ENCODE assay signal across 22 mouse cellular contexts in genomic region chr9:63139661-63140060, GRCm38 (mm10). TPM values are rescaled to one million over a fixed set of nuclear protein-coding genes. Genes with fewer than 3 reads are reported as not detected.
A peak's percentile ranks its signal among the peaks of the same experiment; 100 is the strongest.
DNase-seq lines count a peak whose midpoint lies in the region; ATAC-seq and TF ChIP-seq lines count a peak whose summit lies in the region.
"Had no signal": no experiment of that assay in that cellular context is flagged by ENCODE, and none has a peak within 500 bp of the region (broad histone marks: within the 10 kb centered on the region; RNA-seq: fewer than 3 reads in every experiment).

No protein-coding gene starts in this region.

- peaks cover 6% of the 10 kb centered on the region; the same call in 1 of the 2 replicates for H3K4me1 ChIP-seq in heart, postnatal 0 days (ENCODE audit: control insufficient read depth, insufficient read depth)
- peaks cover 55% of the 10 kb centered on the region for H3K4me1 ChIP-seq in heart, embryonic 10.5 days
- H3K4me1 ChIP-seq in neural tube, embryonic 11.5 days (ENCODE audit: control insufficient read depth, insufficient read depth, low read length): peaks cover 7% of the 10 kb centered on the region; the same call in 1 of the 2 replicates
- peaks cover 60% of the 10 kb centered on the region for H3K4me1 ChIP-seq in limb, embryonic 12.5 days (replicated peaks)

- peaks cover 98% of the 10 kb centered on the region for H3K27me3 ChIP-seq in heart, postnatal 0 days (ENCODE audit: control insufficient read depth, insufficient read depth, low read length)
- peaks cover 100% of the 10 kb centered on the region for H3K27me3 ChIP-seq in heart, embryonic 10.5 days (ENCODE audit: insufficient read depth, poor library complexity, severe bottlenecking)
- peaks cover 99% of the 10 kb centered on the region for H3K27me3 ChIP-seq in neural tube, embryonic 11.5 days (ENCODE audit: control insufficient read depth, insufficient read depth, low read length)
- peaks cover 98% of the 10 kb centered on the region for H3K27me3 ChIP-seq in limb, embryonic 12.5 days

- H3K36me3 ChIP-seq in heart, postnatal 0 days (replicated peaks; ENCODE audit: control insufficient read depth, insufficient read depth, low read length): no peaks in the 10 kb centered on the region
- H3K36me3 ChIP-seq in heart, embryonic 10.5 days: no peaks in the 10 kb centered on the region
- H3K36me3 ChIP-seq in neural tube, embryonic 11.5 days (ENCODE audit: control insufficient read depth, insufficient read depth, low read length): no peaks in the 10 kb centered on the region
- no peaks in the 10 kb centered on the region for H3K36me3 ChIP-seq in limb, embryonic 12.5 days
- H3K36me3 ChIP-seq: heart, embryonic 13.5 days had no signal

- DNase-seq in heart, postnatal 0 days (ENCODE audit: low spot score): peak; percentile 3
- DNase-seq in heart, embryonic 10.5 days (ENCODE audit: low spot score): no peak
- no peak for DNase-seq in neural tube, embryonic 11.5 days (ENCODE audit: low spot score)
- no peak for DNase-seq in neural tube, embryonic 10.5 days (ENCODE audit: extremely low spot score, low spot score)
- DNase-seq in urinary bladder, postnatal 4 days (ENCODE audit: low spot score in 2 of 2): no peak
- no peak for DNase-seq in yolk sac, embryonic 10.5 days (ENCODE audit: low spot score)
- DNase-seq: cerebellum, adult 2 months; gastrocnemius, adult 2 months; heart, postnatal 36 days; layer of hippocampus, postnatal 36 days; liver; right cerebral cortex, postnatal 14 days; spleen, adult 18-20 months; thymus, postnatal 36 days had no signal

- H3K9ac ChIP-seq in heart, postnatal 0 days (replicated peaks; ENCODE audit: low read depth, low read length): no peak overlapping the region
- H3K9ac ChIP-seq in neural tube, embryonic 11.5 days (ENCODE audit: low read length): no peak overlapping the region
- no peak overlapping the region for H3K9ac ChIP-seq in limb, embryonic 12.5 days (replicated peaks)
- H3K9ac ChIP-seq: heart, embryonic 13.5 days had no signal

- TF ChIP-seq EP300 in heart, postnatal 0 days (IDR thresholded peaks at IDR 0.05; ENCODE audit: low read depth): no peak

- H3K4me2 ChIP-seq in heart, postnatal 0 days (ENCODE audit: low read depth, low read length): no peak overlapping the region
- H3K4me2 ChIP-seq in neural tube, embryonic 11.5 days (ENCODE audit: low read depth): peak overlapping the region; percentile 22; the same call in 1 of the 2 replicates
- no peak overlapping the region for H3K4me2 ChIP-seq in limb, embryonic 12.5 days

- H3K9me3 ChIP-seq in heart, postnatal 0 days (replicated peaks; ENCODE audit: control insufficient read depth, low read length): no peaks in the 10 kb centered on the region
- H3K9me3 ChIP-seq in heart, embryonic 10.5 days: no peaks in the 10 kb centered on the region
- H3K9me3 ChIP-seq in neural tube, embryonic 11.5 days (ENCODE audit: control insufficient read depth, low read length): no peaks in the 10 kb centered on the region
- no peaks in the 10 kb centered on the region for H3K9me3 ChIP-seq in limb, embryonic 12.5 days
- H3K9me3 ChIP-seq: heart, embryonic 13.5 days had no signal

- 9% methylated on average over 17 of the region's 17 CpGs for WGBS in heart, postnatal 0 days
- WGBS in heart, embryonic 10.5 days: 2% methylated on average over 17 of the region's 17 CpGs
- 2% methylated on average over 17 of the region's 17 CpGs for WGBS in neural tube, embryonic 11.5 days
- 1% methylated on average over 17 of the region's 17 CpGs for WGBS in limb, embryonic 12.5 days

- no peak for ATAC-seq in heart, postnatal 0 days (ENCODE audit: insufficient read depth, low read depth)
- ATAC-seq in neural tube, embryonic 11.5 days (ENCODE audit: insufficient read depth, low FRiP score, low TSS enrichment): no peak
- no peak for ATAC-seq in limb, embryonic 12.5 days (ENCODE audit: insufficient number of reproducible peaks, insufficient read depth, low FRiP score, low TSS enrichment, low read depth)
- ATAC-seq: intestine, postnatal 0 days; lung, postnatal 0 days had no signal

- TF ChIP-seq CTCF in heart, postnatal 0 days (IDR thresholded peaks at IDR 0.05; ENCODE audit: low read depth): no peak

- no peak overlapping the region for H3K27ac ChIP-seq in heart, postnatal 0 days (ENCODE audit: low read depth)
- no peak overlapping the region for H3K27ac ChIP-seq in heart, embryonic 10.5 days
- no peak overlapping the region for H3K27ac ChIP-seq in neural tube, embryonic 11.5 days (ENCODE audit: low read depth, low read length)
- no peak overlapping the region for H3K27ac ChIP-seq in limb, embryonic 12.5 days
- H3K27ac ChIP-seq: gastrocnemius, adult 2 months; heart, embryonic 13.5 days; kidney, postnatal 0 days had no signal

- H3K4me3 ChIP-seq in heart, postnatal 0 days (ENCODE audit: low read depth, low read length): 0 out of 2 replicates have a peak overlapping the region, but pooled peaks have one; percentile 10
- no peak overlapping the region for H3K4me3 ChIP-seq in heart, embryonic 10.5 days
- H3K4me3 ChIP-seq in neural tube, embryonic 11.5 days (ENCODE audit: low read depth, low read length): 0 out of 2 replicates have a peak overlapping the region, but pooled peaks have one; percentile 4
- H3K4me3 ChIP-seq in limb, embryonic 12.5 days (replicated peaks): 0 out of 2 replicates have a peak overlapping the region, but pooled peaks have one; percentile 3
- H3K4me3 ChIP-seq: gastrocnemius, adult 2 months had no signal

RNA-seq across cellular contexts. Expression of gene Skor1, which starts 9.1 kb away (rescaled TPM):
- total RNA-seq in heart, postnatal 0 days (2014; rRNA removed; ENCODE audit: low replicate concordance): not detected in 2 replicates
- polyA plus RNA-seq in heart, postnatal 0 days (2015; fragmentation: Nextera tagmentation; extraction: Ambion mirVana): not detected in 2 replicates
- 0.06 TPM in 1 of 2 replicates, not detected in the other for polyA plus RNA-seq in heart, embryonic 10.5 days (2016; fragmentation: Nextera tagmentation; extraction: Ambion mirVana)
- polyA plus RNA-seq in neural tube, embryonic 11.5 days (2014; fragmentation: Nextera tagmentation; extraction: Ambion mirVana): 7.6 and 7.7 TPM in 2 replicates
- 0.11 and 0.12 TPM in 2 replicates for polyA plus RNA-seq in limb, embryonic 12.5 days (2016; fragmentation: Nextera tagmentation; extraction: Ambion mirVana)
- total RNA-seq: neutrophil, adult 5-6 weeks had no signal
- polyA plus RNA-seq: C2C12; heart, embryonic 13.5 days; intestine, postnatal 0 days; kidney, postnatal 0 days; liver, embryonic 16.5 days had no signal
